Mouse (Mus musculus): Measurements from ENCODE around the gene Golm1. TPM values are rescaled to one million over a fixed set of nuclear protein-coding genes. Genes with fewer than 3 reads are reported as not detected.
A peak's percentile ranks its signal among the peaks of the same experiment; 100 is the strongest.
"Not testable (repeated sequence)": the region's sequence is repeated elsewhere in the genome, so short reads cannot be mapped to it uniquely, and the experiment has no call there.

Golm1 gene
- 181 and 187 TPM in 2 replicates for polyA plus RNA-seq (2016; fragmentation: Nextera tagmentation; extraction: Ambion mirVana)

- peak within 1 kb of the TSS; percentile 82 for H3K4me3 ChIP-seq
- H3K27me3 ChIP-seq (ENCODE audit: low read depth, poor library complexity, severe bottlenecking) = no peaks in the 10 kb centered on the region
- DNase-seq (ENCODE audit: low spot score) = peak; percentile 85
- WGBS = under 1% methylated on average over 61 of the region's 61 CpGs
- peak within 1 kb of the TSS; percentile 97 for H3K27ac ChIP-seq (replicated peaks)
- H3K36me3 ChIP-seq = peaks cover 18% of the 10 kb centered on the region
- no peaks in the 10 kb centered on the region for H3K9me3 ChIP-seq (replicated peaks)
- H3K4me1 ChIP-seq = peaks cover 42% of the 10 kb centered on the region
These were observed at the start of gene Golm1 for GRCm38 (mm10) chr13:59675151-59676011. Gene Golm1 (minus strand): TSS chr13:59675811.

DNA sequence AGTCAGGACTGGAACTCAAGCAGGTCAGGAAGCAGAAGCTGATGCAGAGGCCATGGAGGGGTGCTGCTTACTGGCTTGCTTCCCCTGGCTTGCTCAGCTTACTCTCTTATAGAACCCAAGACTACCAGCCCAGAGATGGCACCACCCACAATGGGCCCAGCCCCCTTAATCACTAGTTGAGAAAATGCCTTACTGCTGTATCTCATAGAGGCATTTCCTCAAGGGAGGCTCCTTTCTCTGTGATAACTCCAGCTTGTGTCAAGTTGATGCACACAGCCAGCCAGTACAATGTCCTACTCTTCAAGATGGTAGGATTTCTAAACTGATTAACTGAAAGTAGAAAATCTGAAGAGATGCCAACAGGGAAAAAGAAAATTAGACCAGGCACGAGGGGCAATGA, 46.5 kb upstream of the Golm1 start:
- WGBS = 94% methylated on average over 1 of the region's 1 CpGs
- not testable (repeated sequence) for H3K27ac ChIP-seq (replicated peaks)

DNA sequence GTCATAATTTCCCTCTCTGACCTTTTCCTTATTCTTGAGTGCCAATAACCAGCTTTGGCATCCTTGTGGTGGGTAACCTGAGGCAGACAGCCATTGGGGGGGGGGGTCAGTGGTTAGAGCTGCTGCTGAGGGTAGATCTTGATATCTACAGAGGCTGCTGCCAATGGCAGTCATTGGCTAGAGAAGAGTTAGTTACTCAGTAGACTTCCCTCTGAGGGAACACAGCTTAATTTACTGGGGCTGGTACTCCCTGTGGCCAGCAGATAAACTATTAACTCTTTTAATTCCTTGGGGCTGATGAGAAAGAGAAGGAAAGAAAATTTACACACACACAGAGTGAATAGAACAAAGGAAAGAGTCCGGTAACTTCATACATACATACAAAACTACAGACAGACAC, 43.9 kb upstream of the Golm1 start:
- Histone ChIP-seq H3K36me3 (no peaks in the 10 kb centered on the region), H3K4me3 (no peak overlapping the region), H3K27me3 (ENCODE audit: low read depth, poor library complexity, severe bottlenecking) (0 out of 2 replicates have a peak, but pooled peaks cover 2% of the 10 kb centered on the region), H3K4me1 (0 out of 2 replicates have a peak, but pooled peaks cover 3% of the 10 kb centered on the region), H3K9me3 (replicated peaks) (no peaks in the 10 kb centered on the region), H3K27ac (replicated peaks) (no peak overlapping the region)
- no peak for DNase-seq (ENCODE audit: low spot score)
- 96% methylated on average over 1 of the region's 1 CpGs for WGBS

More for the DNA sequence above, 46.5 kb upstream of the Golm1 start:
- H3K36me3 ChIP-seq; H3K4me3 ChIP-seq; H3K9me3 ChIP-seq (replicated peaks); DNase-seq (ENCODE audit: low spot score): not testable (repeated sequence)
- peaks cover 13% of the 10 kb centered on the region for H3K4me1 ChIP-seq
- H3K27me3 ChIP-seq (ENCODE audit: low read depth, poor library complexity, severe bottlenecking) = peaks cover 25% of the 10 kb centered on the region

GRCm38 (mm10) chr13:59718857-59719440, 43.3 kb upstream of the Golm1 start:
- 43% methylated on average over 6 of the region's 6 CpGs for WGBS
- DNase-seq (ENCODE audit: low spot score); H3K9me3 ChIP-seq (replicated peaks); H3K4me1 ChIP-seq; H3K27me3 ChIP-seq (ENCODE audit: low read depth, poor library complexity, severe bottlenecking); H3K36me3 ChIP-seq; H3K27ac ChIP-seq (replicated peaks); H3K4me3 ChIP-seq: not testable (repeated sequence)

GRCm38 (mm10) chr13:59713710-59714109, 38.1 kb upstream of the Golm1 start:
- H3K4me1 ChIP-seq = peaks cover 4% of the 10 kb centered on the region
- no peak for DNase-seq (ENCODE audit: low spot score)
- peaks cover 8% of the 10 kb centered on the region; the same call in 1 of the 2 replicates for H3K27me3 ChIP-seq (ENCODE audit: low read depth, poor library complexity, severe bottlenecking)
- WGBS = 63% methylated on average over 3 of the region's 3 CpGs
- H3K27ac ChIP-seq (replicated peaks) = no peak overlapping the region
- H3K36me3 ChIP-seq = no peaks in the 10 kb centered on the region
- H3K4me3 ChIP-seq = no peak overlapping the region
- H3K9me3 ChIP-seq (replicated peaks) = no peaks in the 10 kb centered on the region

GRCm38 (mm10) chr13:59711984-59712383, 36.4 kb upstream of the Golm1 start, which contains the start of gene Spata31d1b:
Gene Spata31d1b (plus strand): TSS chr13:59712284.
- H3K27me3 ChIP-seq (ENCODE audit: low read depth, poor library complexity, severe bottlenecking); H3K27ac ChIP-seq (replicated peaks); H3K4me3 ChIP-seq; H3K36me3 ChIP-seq; DNase-seq (ENCODE audit: low spot score); H3K4me1 ChIP-seq; H3K9me3 ChIP-seq (replicated peaks): not testable (repeated sequence)
- 78% methylated on average over 3 of the region's 3 CpGs for WGBS

DNA sequence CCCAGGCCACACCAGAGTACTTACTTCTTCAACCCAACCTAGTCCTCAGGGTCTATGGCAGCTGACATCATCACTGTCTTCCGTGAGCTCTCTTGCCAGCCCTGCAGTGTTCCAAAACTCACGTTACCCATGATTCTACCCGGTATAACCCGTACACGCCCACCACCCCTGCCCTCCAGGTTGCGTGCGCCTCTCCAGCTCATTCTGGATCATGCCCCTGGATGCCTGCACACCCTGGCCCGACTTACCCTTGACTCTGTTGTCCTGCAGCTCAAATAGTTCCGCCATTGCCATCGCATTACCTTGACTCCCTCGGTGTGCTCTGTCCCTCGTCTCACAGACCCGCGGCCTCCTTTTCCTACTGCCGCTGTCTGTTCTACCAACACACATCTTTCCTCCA, 34.6 kb upstream of the Golm1 start, which contains the start of gene Spata31d1a:
Gene Spata31d1a, minus strand, starts transcription at position 101 of the 400 bp plus-strand sequence.
- no peak within 1 kb of the TSS for H3K4me3 ChIP-seq
- H3K9me3 ChIP-seq (replicated peaks) = no peaks in the 10 kb centered on the region
- no peaks in the 10 kb centered on the region for H3K36me3 ChIP-seq
- WGBS = 92% methylated on average over 15 of the region's 15 CpGs
- no peak within 1 kb of the TSS for H3K27ac ChIP-seq (replicated peaks)
- peaks cover 8% of the 10 kb centered on the region; the same call in 1 of the 2 replicates for H3K27me3 ChIP-seq (ENCODE audit: low read depth, poor library complexity, severe bottlenecking)
- DNase-seq (ENCODE audit: low spot score) = no peak
- H3K4me1 ChIP-seq = peaks cover 4% of the 10 kb centered on the region

GRCm38 (mm10) chr13:59704562-59704961, 29.0 kb upstream of the Golm1 start:
- peak overlapping the region; percentile 42 for H3K27ac ChIP-seq (replicated peaks)

GRCm38 (mm10) chr13:59703514-59703913, 27.9 kb upstream of the Golm1 start:
- H3K36me3 ChIP-seq = no peaks in the 10 kb centered on the region
- WGBS = 86% methylated on average over 12 of the region's 12 CpGs
- no peak overlapping the region for H3K4me3 ChIP-seq
- H3K4me1 ChIP-seq = peaks cover 15% of the 10 kb centered on the region
- no peaks in the 10 kb centered on the region for H3K9me3 ChIP-seq (replicated peaks)
- peaks cover 20% of the 10 kb centered on the region for H3K27me3 ChIP-seq (ENCODE audit: low read depth, poor library complexity, severe bottlenecking)
- H3K27ac ChIP-seq (replicated peaks) = no peak overlapping the region
- DNase-seq (ENCODE audit: low spot score) = no peak

More at GRCm38 (mm10) chr13:59704562-59704961, 29.0 kb upstream of the Golm1 start:
- Histone ChIP-seq H3K27me3 (ENCODE audit: low read depth, poor library complexity, severe bottlenecking) (peaks cover 20% of the 10 kb centered on the region), H3K36me3 (no peaks in the 10 kb centered on the region), H3K9me3 (replicated peaks) (no peaks in the 10 kb centered on the region), H3K4me3 (no peak overlapping the region), H3K4me1 (peaks cover 15% of the 10 kb centered on the region)
- DNase-seq (ENCODE audit: low spot score) = peak; percentile 20
- WGBS = 67% methylated on average over 12 of the region's 12 CpGs

- not testable (repeated sequence) for H3K36me3 ChIP-seq; H3K9me3 ChIP-seq (replicated peaks); DNase-seq (ENCODE audit: low spot score); H3K4me3 ChIP-seq; H3K27ac ChIP-seq (replicated peaks)
- WGBS = 59% methylated on average over 1 of the region's 1 CpGs
- Histone ChIP-seq H3K4me1 (peaks cover 15% of the 10 kb centered on the region), H3K27me3 (ENCODE audit: low read depth, poor library complexity, severe bottlenecking) (peaks cover 37% of the 10 kb centered on the region)
These were observed 24.5 kb upstream of the Golm1 start for GRCm38 (mm10) chr13:59700137-59700536.

GRCm38 (mm10) chr13:59699131-59699530, 23.5 kb upstream of the Golm1 start:
- peaks cover 47% of the 10 kb centered on the region for H3K27me3 ChIP-seq (ENCODE audit: low read depth, poor library complexity, severe bottlenecking)
- 93% methylated on average over 8 of the region's 8 CpGs for WGBS
- H3K27ac ChIP-seq (replicated peaks) = no peak overlapping the region
- peaks cover 6% of the 10 kb centered on the region; the same call in 1 of the 2 replicates for H3K4me1 ChIP-seq
- peaks cover 9% of the 10 kb centered on the region; the same call in 1 of the 2 replicates for H3K9me3 ChIP-seq (replicated peaks)
- H3K4me3 ChIP-seq = no peak overlapping the region
- no peak for DNase-seq (ENCODE audit: low spot score)
- no peaks in the 10 kb centered on the region for H3K36me3 ChIP-seq

GRCm38 (mm10) chr13:59695781-59696180, 20.2 kb upstream of the Golm1 start:
- 91% methylated on average over 7 of the region's 7 CpGs for WGBS
- H3K9me3 ChIP-seq (replicated peaks) = peaks cover 14% of the 10 kb centered on the region
- H3K36me3 ChIP-seq = no peaks in the 10 kb centered on the region
- no peak overlapping the region for H3K27ac ChIP-seq (replicated peaks)
- H3K27me3 ChIP-seq (ENCODE audit: low read depth, poor library complexity, severe bottlenecking) = peaks cover 49% of the 10 kb centered on the region
- H3K4me1 ChIP-seq = peaks cover 16% of the 10 kb centered on the region
- no peak for DNase-seq (ENCODE audit: low spot score)
- no peak overlapping the region for H3K4me3 ChIP-seq

- Histone ChIP-seq H3K4me1 (peaks cover 16% of the 10 kb centered on the region), H3K36me3 (no peaks in the 10 kb centered on the region)
These were observed 18.4 kb upstream of the Golm1 start, which contains the start of gene 4921517D22Rik for GRCm38 (mm10) chr13:59694008-59694407. Gene 4921517D22Rik (minus strand): TSS chr13:59694108.

More at GRCm38 (mm10) chr13:59694008-59694407, 18.4 kb upstream of the Golm1 start, which contains the start of gene 4921517D22Rik:
- Histone ChIP-seq H3K4me3 (no peak within 1 kb of the TSS), H3K27ac (replicated peaks) (no peak within 1 kb of the TSS), H3K9me3 (replicated peaks) (peaks cover 19% of the 10 kb centered on the region), H3K27me3 (ENCODE audit: low read depth, poor library complexity, severe bottlenecking) (peaks cover 66% of the 10 kb centered on the region)
- WGBS = 92% methylated on average over 3 of the region's 3 CpGs
- DNase-seq (ENCODE audit: low spot score) = no peak
